Mouse (Mus musculus): ENCODE data around the gene Kansl1. TPM values are rescaled to one million over a fixed set of nuclear protein-coding genes. Genes with fewer than 3 reads are reported as not detected.

Kansl1 gene
- total RNA-seq, 2 experiments from 2014 or later: 45.8 to 46.3 TPM

- DNase-seq: no peak
Measured at GRCm38 (mm10) chr11:104363823-104364600, 104.6 kb downstream of the Kansl1 start.

GRCm38 (mm10) chr11:104362704-104363103 lies 106.0 kb downstream of the Kansl1 start:
- no peak for DNase-seq

DNA sequence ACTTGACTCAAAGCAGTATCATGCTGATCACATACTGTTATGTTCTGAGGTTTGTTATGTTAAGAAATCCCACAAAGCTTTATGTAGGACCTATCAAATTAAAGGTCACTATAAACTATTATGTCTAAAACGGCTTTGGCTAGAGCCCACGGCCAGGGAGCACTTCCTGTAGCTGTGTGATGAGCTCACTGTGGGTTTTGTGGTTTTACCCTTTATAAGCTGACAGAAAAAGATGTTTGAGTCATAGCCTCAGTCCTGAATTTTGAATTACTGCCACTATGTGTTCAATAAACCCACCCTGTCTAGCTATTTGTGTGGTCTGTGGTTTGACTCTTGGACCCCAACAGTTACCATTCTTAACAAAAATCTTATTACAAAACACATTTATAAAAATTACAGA lies 106.9 kb downstream of the Kansl1 start:
- peak; percentile 17 to 24 for DNase-seq

DNA sequence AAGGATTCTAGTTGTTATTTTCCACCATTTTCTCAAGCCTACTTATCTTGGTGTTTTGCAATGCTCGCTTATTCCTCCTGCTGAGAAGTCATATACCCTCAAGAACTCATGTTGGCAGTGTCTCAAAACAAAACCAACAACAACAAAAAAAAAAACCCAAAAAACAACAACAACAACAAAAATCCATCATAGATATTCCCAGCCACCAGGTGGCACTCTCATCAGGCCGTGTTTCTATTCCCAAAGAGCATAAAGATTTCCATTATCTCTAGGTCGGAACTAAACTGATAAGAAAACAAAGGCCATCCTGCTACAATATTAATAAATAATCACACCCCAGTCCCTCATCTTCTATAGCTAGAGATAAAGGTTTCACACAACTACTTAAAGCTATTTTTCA lies 121.7 kb downstream of the Kansl1 start:
- peak in 1 of 2 experiments; percentile 53 for DNase-seq

DNA sequence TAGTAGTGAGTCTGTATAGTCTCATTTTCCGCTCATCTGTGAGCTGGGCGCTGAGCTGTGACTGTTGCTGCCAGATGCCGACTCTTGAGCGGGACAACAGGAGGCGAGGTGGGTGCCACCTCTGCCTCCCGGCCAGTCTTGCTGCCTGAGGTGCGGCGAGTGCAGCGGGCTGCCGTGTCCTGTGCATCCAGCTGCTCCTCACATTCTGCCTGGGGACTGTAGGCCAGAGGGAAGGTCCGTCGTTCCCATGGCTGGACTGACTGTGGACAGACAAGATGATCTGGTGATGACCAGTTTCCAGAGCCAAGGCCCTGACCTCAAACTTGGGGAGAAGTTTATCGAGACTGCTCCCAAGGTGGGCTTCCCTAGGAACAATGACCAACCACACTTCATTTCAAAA lies 133.7 kb downstream of the Kansl1 start:
- no peak for DNase-seq

DNA sequence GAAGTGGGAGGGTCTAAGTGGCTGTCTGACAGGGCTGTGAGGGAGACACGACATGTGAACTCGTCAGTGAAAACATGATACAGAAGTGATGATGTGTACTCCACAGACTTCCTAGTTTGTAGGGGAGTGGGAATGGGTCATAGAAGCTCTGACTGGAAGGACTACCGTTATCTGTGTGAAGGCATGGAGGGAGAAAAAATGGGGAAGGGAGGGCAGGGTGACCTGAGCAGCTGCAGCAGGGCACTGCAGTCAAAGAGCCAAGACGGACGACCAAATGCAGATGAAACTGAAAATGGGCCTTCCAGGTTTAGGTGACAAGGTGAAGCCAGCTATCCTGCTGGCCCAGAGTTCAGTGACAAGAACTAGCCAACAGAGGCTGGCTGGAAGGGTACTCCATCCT lies 134.5 kb downstream of the Kansl1 start:
- DNase-seq: no peak

GRCm38 (mm10) chr11:104332105-104332504 lies 136.6 kb downstream of the Kansl1 start:
- no peak for DNase-seq

DNA sequence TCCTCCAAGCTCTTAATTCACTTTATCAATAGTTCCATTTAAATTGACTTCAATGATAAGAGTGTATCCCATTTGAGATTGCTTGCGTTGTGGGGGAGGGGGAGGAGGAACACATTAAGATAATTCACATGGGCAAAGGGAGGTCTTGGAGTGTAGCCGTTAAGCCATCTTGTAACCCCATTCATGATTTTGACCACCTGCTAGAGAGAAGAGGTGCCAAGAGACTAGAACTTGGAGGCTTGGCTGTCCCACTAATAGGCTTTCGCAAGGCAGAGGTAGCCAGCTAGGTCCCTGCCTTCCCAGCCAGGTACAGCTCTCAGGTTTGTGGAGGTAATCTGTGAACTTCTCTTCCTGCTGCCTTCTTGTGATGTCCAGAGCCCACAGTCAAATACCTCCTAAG lies 137.5 kb downstream of the Kansl1 start:
- DNase-seq: no peak

DNA sequence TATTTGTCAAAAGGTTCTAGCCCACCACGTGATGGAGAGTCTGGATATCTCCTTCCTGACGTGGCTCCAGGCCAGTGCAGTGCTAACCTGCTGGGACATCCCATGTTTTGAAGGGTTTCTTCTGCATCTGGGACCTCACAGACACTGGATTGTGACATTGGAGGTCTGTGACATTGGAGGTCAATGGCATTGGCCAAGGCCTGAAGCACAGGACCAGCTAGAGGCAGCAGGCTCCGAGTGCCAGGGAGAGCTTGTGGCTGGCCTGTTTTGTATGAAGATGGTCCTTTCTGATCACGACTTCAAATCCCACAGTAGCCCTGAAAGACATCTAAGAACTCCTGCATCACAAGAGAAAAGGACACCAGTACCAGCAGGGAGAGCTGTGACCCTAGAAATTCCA lies 138.5 kb downstream of the Kansl1 start:
- DNase-seq: peak in 1 of 2 experiments; percentile 42

DNA sequence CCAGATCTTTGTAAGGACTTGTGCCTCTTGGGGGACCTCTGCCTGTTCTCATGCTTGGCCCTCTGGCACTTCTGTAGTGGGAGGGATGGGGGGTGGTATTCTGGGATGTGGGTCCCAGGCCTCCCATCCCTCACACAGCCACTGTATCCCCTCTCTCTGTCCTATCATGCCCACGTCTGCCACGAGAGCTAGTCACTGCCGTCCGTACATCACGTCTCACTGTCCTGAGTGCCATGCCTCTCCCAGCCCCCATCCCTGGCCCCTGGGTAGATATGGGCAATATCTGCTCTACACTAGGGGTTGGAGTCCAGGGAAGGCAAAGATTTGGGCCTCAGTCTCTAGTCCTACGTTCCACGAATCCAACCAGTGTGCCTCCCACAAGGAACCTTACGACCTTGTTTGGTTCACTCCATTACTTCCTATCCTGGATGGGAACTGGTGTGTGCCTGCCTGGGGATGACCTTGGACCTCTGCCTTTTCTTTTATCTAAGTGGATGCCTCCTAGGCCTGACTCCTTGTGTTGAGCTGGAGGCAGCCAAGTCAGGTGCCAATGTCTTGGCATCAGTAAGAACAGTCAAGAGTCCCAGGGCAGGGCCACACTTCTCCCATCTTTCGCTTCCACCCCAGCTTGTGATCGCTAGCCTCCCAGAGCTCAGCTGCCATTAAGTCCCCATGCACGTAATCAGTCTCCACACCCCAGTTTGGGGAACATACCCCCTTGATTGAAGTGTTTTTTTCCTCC lies 139.3 kb downstream of the Kansl1 start:
- no peak for DNase-seq

- DNase-seq: no peak
Measured at GRCm38 (mm10) chr11:104327946-104328345, 140.7 kb downstream of the Kansl1 start.

DNA sequence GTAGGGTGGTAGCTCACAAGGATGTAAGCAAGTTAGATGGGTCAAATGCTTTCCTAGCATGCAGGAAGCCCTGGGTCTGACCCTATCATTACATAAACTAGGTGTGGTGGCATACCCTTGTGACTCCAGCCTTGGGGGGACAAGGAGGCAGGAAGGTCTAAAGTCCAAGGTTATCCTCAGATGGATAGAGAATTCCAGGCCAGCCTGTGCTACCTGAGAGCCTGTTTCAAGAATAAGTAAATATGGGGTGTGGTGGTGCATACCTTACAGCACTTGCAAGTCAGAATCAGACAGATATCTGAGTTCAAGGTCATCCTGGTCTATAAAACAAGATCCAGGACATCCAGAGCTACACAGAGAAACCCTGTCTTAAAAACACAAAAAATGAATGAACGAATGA lies 141.2 kb downstream of the Kansl1 start:
- DNase-seq: no peak

DNA sequence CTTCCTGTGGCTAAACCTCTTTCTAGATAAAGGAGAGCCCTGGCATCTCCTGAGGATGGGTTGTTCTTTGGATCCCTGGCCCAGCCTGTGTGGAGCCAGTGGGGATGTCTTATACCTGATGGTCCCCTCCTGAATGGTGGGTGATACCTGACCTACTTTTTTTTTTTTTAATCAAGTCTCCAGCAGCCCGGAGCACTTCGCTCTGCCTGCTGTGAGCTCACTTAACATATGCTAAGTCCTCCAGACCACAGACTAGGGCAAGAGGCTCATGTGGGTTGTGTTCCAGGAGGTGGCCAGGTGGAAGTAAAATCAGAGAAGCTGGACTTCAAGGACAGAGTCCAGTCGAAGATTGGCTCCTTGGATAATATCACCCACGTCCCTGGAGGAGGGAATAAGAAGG lies 146.5 kb downstream of the Kansl1 start:
- DNase-seq: no peak

GRCm38 (mm10) chr11:104320511-104320910 lies 148.2 kb downstream of the Kansl1 start:
- DNase-seq: no peak

GRCm38 (mm10) chr11:104318940-104319781 lies 149.5 kb downstream of the Kansl1 start:
- peak; percentile 30 to 44 for DNase-seq

DNA sequence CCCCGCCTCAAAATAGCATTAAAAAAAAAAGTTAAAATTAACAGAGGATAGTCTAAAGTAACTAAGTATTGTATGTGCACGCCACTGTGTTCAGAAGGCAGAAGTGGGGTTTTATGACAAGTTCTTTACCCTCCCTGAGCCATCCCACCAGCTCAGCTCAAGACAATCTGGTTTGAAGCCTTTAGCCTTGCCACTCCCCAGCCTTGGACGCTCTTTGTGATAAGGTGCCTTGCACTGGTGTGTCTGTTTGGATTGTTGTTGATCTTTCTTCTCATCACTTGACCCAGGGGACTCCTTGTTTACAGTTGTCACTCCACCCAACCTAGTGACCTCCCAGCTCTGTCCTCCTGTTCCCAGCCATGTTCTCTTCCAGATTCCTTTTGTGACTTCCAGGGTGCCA lies 151.0 kb downstream of the Kansl1 start:
- no peak for DNase-seq

DNA sequence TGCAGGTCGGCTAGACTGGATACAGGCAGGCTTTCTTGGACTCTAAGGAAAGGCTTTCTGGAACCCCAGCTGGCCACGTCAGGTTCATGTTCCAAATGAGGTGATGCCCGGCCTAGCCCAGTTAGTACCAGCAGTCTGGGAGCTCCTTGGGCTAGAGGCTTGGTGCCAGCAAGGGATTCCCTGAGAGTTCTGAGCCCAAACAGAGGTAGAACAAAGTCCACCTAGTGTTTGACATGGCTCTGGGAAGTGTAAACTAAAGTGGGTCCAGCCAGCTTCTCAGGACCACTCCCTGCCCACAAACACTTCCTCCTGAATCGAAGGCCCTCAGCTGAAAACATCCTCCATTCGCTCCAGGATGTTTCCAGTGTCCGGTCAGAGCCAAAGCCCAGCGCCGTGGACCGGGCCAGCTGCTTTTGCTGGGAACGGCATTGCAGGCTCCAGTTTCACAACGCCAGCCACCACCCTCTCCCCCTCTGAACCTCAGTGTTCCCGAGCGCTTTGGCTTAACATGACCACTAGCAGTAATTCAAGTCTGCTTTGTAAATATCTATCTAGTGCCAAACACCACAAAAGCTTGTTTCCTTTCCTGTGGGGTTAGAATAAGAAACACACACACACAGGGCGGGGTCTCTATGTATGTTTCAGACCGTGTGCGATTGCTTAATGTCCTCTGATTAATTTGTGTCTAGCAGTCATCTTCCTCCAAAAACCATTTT lies 151.8 kb downstream of the Kansl1 start:
- peak in 1 of 2 experiments; percentile 42 for DNase-seq

GRCm38 (mm10) chr11:104315703-104316102 lies 153.0 kb downstream of the Kansl1 start:
- peak; percentile 78 to 83 for DNase-seq

- peak in 1 of 2 experiments; percentile 11 for DNase-seq
Measured at GRCm38 (mm10) chr11:104311643-104312042, 157.0 kb downstream of the Kansl1 start.

DNA sequence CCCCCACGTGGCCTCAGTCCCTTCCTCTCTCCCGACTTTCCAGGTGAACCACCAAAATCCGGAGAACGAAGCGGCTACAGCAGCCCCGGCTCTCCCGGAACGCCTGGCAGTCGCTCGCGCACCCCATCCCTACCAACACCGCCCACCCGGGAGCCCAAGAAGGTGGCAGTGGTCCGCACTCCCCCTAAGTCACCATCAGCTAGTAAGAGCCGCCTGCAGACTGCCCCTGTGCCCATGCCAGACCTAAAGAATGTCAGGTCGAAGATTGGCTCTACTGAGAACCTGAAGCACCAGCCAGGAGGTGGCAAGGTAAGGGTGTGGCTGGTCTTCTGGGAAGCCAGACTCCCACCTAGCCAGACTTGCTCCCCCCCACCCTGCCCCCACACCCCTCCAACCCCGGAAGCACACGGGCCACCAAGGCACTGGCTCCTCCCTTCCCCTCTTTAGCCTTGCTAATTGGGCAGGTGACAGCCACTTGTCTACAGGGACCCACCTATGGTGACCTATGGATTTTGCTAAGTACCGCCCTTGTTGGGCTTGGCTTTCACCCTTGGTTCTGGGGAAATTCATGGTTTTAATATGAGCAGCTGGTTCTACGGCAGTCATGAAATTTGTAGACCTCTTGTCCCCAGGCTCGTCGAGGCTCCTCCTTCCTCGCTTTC lies 158.3 kb downstream of the Kansl1 start:
- DNase-seq: no peak

All from adrenal gland, postnatal 36 days (tissue).